Mouse (Mus musculus) lung, postnatal 10 days (tissue): Measurements from ENCODE around the gene Rpl37.
A peak's percentile ranks its signal among the peaks of the same experiment; 100 is the strongest.
"Not testable (repeated sequence)": the region's sequence is repeated elsewhere in the genome, so short reads cannot be mapped to it uniquely, and the experiment has no call there.

Experiments
- DNase-seq: peaks from one replicate; pipeline ENCODE4 v3.0.0; 2021

The Rpl37 gene

DNA sequence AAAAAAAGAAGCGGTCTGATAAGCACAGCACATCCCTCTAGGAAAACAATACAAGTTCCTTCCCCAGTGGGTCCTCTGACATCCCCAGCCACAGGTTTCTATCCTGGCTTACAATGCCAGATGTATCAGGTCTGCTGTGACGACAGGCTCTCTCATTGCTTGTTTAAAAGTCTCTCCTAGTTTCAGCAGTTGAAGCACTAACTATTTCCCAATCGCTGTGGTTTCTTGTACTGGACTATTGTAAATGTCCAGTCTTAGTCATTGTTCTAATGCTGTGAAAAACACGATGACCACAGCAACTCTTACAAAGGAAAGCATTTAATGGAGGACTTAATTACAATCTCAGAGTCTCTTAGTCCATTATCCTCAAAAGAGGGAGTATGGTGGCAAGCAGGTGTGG lies 10.0 kb downstream of the Rpl37 start:
- no peak for DNase-seq

DNA sequence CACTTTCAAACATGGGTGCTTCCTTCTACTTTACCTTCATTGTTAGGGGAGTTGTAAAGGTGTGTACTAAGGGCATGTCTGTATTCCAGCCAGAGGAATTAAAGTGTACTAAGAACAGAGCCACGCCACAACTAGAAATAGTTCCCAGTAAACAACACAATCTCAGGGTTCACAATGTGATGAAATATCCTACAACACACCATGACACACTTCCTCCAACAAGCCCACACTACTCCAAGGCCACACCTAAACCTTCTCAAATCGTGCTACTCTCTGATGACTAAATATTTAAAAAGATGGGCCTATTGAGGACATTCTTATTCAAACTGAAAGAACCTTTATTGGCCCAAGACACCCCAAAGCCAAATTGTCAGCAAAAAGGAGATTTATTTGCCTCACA lies 11.0 kb downstream of the Rpl37 start:
- DNase-seq: no peak

- DNase-seq: no peak
Observed at GRCm38 (mm10) chr15:5128176-5128940, 11.9 kb downstream of the Rpl37 start.

DNA sequence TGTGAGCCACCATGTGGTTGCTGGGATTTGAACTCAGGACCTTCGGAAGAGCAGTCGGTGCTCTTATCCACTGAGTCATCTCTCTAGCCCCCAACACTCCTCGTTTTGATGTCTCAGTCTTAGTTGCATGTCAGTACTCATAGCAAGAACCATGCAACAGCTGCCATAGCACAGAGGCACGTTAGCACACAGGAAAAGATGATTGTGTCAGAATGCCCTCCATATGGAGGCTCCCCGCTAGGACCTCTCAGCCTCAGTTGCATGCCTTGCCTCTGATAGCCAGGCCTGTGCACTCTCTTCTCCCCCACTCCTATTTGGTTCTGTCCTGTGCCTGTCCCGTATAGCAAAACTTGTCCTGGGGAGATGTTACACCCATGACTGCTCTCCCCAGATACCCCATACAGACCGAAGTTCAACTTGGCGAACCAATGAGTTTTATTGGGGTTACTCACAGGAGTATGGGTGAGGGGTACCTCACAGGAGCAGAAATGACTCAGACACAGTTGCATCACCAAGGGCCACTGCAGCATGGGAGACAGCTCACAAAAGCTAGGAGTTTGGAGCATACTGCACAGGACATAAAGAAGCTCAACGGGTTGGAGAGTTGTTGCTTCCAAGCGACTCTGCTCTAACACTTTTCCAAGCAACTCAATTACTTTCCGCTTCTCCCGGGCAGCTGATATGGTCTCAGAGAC lies 12.8 kb downstream of the Rpl37 start:
- DNase-seq: no peak

GRCm38 (mm10) chr15:5130887-5131668 lies 14.6 kb downstream of the Rpl37 start:
- not testable (repeated sequence) for DNase-seq

- no peak for DNase-seq
Observed at GRCm38 (mm10) chr15:5133301-5133700, 16.9 kb downstream of the Rpl37 start.

DNA sequence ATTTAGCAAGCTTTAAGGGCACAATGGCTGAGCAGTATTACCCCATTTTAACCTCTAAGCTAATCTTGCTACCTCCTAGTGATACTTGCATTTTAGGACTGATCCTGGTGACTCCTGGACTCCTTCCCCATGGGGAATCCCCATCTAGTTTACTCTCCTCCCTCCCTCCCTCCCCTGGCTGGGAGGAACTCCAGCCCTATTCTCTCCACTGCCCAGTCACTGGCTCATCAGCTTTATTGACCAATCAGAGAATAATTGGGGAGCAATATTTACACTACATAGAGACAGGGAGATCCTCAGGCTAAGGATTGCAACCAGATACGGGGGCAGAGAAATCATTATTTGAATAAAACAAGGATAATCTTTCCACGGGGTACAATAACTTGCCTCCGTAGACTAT lies 17.7 kb downstream of the Rpl37 start:
- no peak for DNase-seq

DNA sequence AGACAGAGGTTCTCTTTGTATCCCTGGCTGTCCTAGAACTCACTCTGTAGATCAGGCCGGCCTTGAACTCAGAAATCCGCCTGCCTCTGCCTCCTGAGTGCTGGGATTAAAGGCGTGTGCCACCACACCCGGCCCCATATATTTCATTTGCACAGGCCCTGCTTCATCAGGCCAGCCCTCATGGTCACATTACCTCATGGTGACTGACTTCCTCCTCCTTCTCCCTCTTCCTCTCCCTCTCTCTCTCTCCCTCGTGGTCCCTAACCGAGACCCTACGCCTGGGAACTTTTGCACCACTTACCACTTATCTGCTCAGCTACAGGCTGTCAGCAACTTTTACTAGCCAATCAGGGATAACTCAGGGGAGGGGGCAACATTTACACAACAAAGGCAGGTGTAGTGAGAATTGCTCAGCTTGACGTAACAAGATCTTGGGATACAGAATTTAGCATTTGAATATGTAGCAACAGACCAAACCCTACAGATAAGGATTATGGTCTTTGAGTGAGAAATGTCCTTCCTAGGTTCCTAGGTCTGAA lies 18.6 kb downstream of the Rpl37 start:
- no peak for DNase-seq

DNA sequence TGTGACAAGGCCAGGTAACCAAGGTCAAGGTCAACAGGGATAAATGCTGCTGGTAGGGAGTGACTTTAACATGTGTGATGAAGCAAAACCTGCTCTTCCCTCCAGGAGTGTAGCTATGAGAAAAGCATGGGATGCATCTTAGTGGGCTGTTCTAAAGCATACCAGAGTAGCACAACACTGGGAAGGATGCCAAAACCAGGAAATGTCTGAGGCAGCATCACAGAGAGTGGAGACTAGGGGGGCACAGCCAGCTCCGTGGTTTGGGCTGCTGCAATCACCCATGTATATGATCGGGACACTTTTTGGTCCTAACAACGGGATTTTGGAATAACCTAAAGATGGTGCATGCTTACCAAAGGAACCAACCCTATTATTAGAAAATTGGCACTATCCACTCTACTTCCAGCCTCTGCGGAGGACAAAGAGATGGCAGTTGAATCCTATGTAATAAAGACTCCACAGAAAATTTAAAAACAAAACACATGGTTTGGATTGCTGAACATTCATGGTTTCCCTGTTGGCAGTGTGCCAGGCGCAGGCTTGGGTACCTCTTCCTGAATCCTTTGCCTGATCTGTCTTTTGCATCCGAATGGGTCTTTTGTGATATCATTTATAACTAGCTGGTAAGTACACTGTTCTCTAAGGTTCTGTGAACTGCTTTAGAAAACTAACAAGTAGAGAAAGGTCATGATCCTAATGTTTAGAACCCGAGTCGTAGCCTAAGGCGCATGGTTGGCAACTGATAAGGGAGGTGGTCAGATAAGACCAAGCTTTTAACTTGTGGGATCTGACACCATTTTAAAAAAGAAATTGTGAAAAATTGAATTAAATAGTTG lies 21.8 kb downstream of the Rpl37 start:
- DNase-seq: no peak

DNA sequence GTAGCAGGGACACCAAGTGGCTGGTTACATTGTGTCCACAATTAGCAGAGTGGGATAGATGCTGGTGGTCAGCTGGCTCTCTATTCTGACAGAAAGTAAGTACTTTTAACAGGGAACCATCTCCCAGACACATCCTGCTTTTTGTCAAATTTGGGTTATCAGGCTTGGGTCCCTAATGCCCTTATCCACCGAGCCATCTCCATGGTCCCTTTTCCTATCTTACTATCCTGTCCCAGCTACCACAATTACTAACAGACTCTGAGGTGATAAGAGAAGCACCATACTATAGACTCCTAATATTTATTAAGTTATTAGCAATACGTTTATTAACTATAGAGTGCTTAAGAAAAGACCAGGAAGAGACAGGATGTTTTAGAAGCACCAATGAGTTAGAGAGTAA lies 22.9 kb downstream of the Rpl37 start:
- DNase-seq: no peak

DNA sequence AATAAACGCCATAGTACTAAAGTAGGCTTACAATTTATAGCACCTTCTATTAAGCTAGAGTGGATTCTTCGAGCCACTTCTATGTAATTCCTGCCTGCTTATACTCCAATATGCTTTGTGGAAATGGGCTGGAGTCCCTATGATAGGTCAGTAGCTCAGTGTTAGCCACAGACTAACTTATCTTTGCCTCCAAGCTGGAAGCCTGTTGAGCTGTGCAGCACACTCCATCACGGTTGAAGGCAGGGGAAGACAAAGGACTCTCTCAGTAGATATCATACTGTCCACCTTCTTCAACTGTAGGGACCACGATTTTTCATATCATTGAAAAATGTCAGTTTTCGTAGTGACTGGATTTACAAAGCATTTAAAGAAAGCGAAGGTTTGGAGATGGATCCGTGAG lies 23.4 kb downstream of the Rpl37 start:
- no peak for DNase-seq

GRCm38 (mm10) chr15:5140357-5140756 lies 23.9 kb downstream of the Rpl37 start:
- DNase-seq: no peak

GRCm38 (mm10) chr15:5142047-5142446 lies 25.6 kb downstream of the Rpl37 start:
- DNase-seq: no peak

GRCm38 (mm10) chr15:5142714-5143113 lies 26.3 kb downstream of the Rpl37 start:
- no peak for DNase-seq

DNA sequence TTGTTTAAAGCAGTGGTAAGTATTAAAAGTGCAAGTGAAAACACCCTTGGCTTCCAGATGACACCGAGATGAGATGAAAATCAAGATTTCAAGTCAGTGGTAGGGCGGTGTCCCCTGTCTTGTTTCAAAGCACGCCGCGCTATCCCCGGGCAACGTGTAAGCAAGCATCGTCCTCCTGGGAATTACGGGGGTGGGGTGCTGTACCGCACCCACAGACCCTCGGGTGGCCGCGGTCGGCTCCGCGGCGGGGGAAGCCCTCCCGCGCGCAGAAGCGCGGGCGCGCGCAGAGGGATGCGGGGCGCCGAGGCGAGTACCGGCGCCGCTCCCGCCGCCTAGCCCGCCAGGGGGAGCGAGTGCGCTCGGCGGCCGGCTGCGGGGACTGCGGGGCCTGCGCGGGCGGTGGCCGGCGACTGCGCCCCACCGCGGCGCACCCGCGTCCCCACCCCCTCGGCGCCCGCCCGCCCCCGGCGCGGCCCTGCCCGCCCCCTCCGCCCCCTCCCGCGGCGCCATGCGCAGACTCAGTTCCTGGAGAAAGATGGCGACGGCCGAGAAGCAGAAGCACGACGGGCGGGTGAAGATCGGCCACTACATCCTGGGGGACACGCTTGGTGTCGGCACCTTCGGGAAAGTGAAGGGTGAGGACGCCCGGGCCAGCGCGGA lies 27.0 kb downstream of the Rpl37 start, which contains the start of gene Prkaa1:
TSS of gene Prkaa1 (plus strand) at position 501 of the 660 bp plus-strand sequence.
- peak; percentile 82 for DNase-seq

GRCm38 (mm10) chr15:5144021-5144778 lies 27.8 kb downstream of the Rpl37 start:
- DNase-seq: peak; percentile 79

- no peak for DNase-seq
Observed at GRCm38 (mm10) chr15:5145196-5145945, 28.9 kb downstream of the Rpl37 start.

DNA sequence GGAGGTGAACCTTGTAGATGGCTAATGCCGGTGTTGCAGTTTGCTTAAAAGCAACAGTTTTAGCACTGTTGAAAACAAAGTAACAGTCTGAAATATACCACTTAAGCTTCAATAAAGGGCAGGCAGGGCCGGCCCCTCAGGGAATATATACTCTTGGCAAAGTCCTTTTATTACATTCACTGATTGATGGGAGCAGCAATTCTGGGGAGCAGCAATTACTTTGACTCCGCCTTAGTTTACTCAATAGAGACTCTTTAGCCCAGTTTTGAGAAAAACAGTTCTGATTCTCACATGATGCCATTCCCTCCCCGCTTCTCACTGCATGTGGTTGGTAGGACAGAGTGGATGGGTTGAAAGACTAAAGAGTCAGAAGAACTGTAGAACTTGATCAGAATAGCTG lies 32.7 kb downstream of the Rpl37 start:
- no peak for DNase-seq

DNA sequence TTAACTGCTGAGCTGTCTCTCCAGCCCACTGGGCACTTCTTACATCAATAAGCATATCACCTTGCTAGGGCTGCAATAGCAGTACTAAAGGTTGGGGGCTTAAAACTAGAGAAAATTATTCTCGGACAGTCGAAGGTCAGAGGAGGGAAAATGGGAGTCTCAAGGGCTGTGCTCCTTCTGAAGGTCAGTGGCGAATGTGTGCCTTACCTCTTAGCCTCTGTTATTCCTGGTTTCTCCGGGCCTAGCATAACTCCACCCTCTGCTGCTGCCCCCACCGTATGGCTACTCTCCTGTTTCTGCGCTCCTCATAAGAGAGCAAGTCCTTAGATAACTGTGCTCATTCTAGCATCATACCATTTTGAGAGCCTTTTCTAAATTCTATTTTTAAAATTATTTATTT lies 35.7 kb downstream of the Rpl37 start:
- DNase-seq: no peak

DNA sequence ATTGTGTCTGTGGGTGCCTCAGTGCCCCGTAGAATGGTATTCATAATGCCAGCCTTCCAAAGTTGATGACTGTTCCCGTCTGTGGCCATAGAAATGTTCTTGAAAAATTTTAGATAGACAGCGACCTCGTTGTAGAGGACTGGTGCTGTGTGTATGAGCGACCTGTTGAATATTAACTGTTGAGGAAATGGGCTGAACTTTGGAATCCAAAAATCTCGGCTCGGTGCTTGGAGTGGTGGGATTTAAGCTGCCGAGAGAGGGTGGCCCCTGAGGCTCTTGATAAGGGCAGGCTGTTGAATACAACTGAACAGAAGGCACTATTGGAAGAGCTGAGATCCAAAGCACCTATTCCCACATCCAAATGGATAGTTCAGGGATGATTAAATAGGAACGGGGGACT lies 38.2 kb downstream of the Rpl37 start:
- no peak for DNase-seq
